Mouse (Mus musculus) CH12.LX (cell line): ENCODE measurements around the gene Cd164l2. TPM values are rescaled to one million over a fixed set of nuclear protein-coding genes. Genes with fewer than 3 reads are reported as not detected.

ENCODE experiments used
- DNase-seq: peaks from one replicate; pipeline ENCODE4 v3.0.0-alpha.2; 2013; ENCODE audit errors: extremely low read depth
- H3K27ac ChIP-seq: 2 replicates; pipeline ENCODE4 v1.5.1; 2012; ENCODE audit warnings: low read depth, mild to moderate bottlenecking, control low read depth, moderate library complexity; ENCODE audit not compliant: insufficient read depth
- H3K27me3 ChIP-seq: replicated peaks from 2 replicates; pipeline ENCODE3; 2012; ENCODE audit warnings: inconsistent platforms
- H3K36me3 ChIP-seq, 2 experiments: replicated peaks in 1 of 2; 2 replicates each; pipeline versions ENCODE3 to v1.6.1; 2012; ENCODE audit warnings: inconsistent platforms in 1 of 2, low read length in 1 of 2, mild to moderate bottlenecking in 1 of 2, mixed read lengths in 1 of 2, moderate library complexity in 1 of 2; ENCODE audit not compliant: control insufficient read depth in 1 of 2, insufficient read depth in 1 of 2
- H3K4me1 ChIP-seq, 2 experiments: 2 replicates each; pipeline ENCODE4 v1.6.1; 2012; ENCODE audit warnings: inconsistent platforms in 1 of 2, moderate library complexity in 1 of 2; ENCODE audit not compliant: insufficient read depth in 2 of 2, control insufficient read depth in 1 of 2
- H3K4me2 ChIP-seq: 2 replicates; pipeline ENCODE4 v1.6.1; 2012; ENCODE audit warnings: low read depth, mild to moderate bottlenecking, control low read depth; ENCODE audit not compliant: poor library complexity, insufficient read depth, severe bottlenecking
- H3K4me3 ChIP-seq, 3 experiments: fragments of 150-350 bp in 1 of 3; sonication (generic) in 1 of 3; replicated peaks in 1 of 3; 2 replicates each; pipeline versions ENCODE3 to v1.5.1; 2011 to 2012; ENCODE audit warnings: low read depth in 2 of 3, low read length in 2 of 3, mild to moderate bottlenecking in 2 of 3, moderate library complexity in 2 of 3, control low read depth in 1 of 3, improper control_type of control experiment in 1 of 3, inconsistent platforms in 1 of 3, mixed read lengths in 1 of 3; ENCODE audit not compliant: poor library complexity in 1 of 3
- H3K79me2 ChIP-seq: replicated peaks from 2 replicates; pipeline ENCODE4 v1.6.1; 2012; ENCODE audit warnings: mild to moderate bottlenecking, moderate library complexity; ENCODE audit not compliant: control insufficient read depth, poor library complexity, insufficient read depth, severe bottlenecking; ENCODE audit errors: extremely low read depth
- H3K9ac ChIP-seq: 2 replicates; pipeline ENCODE4 v1.6.1; 2012; ENCODE audit warnings: low read depth, mild to moderate bottlenecking, control low read depth, moderate library complexity; ENCODE audit not compliant: insufficient read depth
- H3K9me3 ChIP-seq: replicated peaks from 2 replicates; pipeline ENCODE3; 2012; ENCODE audit warnings: low read length, inconsistent platforms, mixed read lengths
- BHLHE40 ChIP-seq: IDR thresholded peaks from 2 replicates; pipeline ENCODE4 v1.6.1; 2011; ENCODE audit warnings: mild to moderate bottlenecking, low read depth, low read length, improper control_type of control experiment
- E2F4 ChIP-seq: IDR thresholded peaks from 2 replicates; pipeline ENCODE4 v1.6.1; 2011; ENCODE audit warnings: low read depth, low read length, improper control_type of control experiment; ENCODE audit not compliant: insufficient replicate concordance
- EP300 ChIP-seq: IDR thresholded peaks from 2 replicates; pipeline ENCODE4 v1.6.1; 2011; ENCODE audit warnings: low read length, improper control_type of control experiment
- ETS1 ChIP-seq: conservative IDR thresholded peaks from 2 replicates; pipeline ENCODE4 v1.6.1; 2012; ENCODE audit warnings: low read depth, mild to moderate bottlenecking, inconsistent platforms, low read length, improper control_type of control experiment, moderate library complexity
- GABPA ChIP-seq: IDR thresholded peaks from 2 replicates; pipeline ENCODE4 v1.6.1; 2012; ENCODE audit warnings: low read depth, low read length, improper control_type of control experiment, inconsistent platforms; ENCODE audit not compliant: insufficient replicate concordance
- HCFC1 ChIP-seq: IDR thresholded peaks from 2 replicates; pipeline ENCODE4 v1.6.1; 2012; ENCODE audit warnings: low read depth, mild to moderate bottlenecking, inconsistent platforms, low read length, improper control_type of control experiment
- JUN ChIP-seq: IDR thresholded peaks from 2 replicates; pipeline ENCODE4 v1.6.1; 2011; ENCODE audit warnings: low read depth, mild to moderate bottlenecking, low read length, improper control_type of control experiment, moderate library complexity; ENCODE audit not compliant: insufficient read depth
- KAT2A ChIP-seq: IDR thresholded peaks from 2 replicates; pipeline ENCODE4 v1.6.1; 2012; ENCODE audit warnings: low read length, improper control_type of control experiment, inconsistent platforms; ENCODE audit not compliant: insufficient replicate concordance
- MAZ ChIP-seq: IDR thresholded peaks from 2 replicates; pipeline ENCODE4 v1.6.1; 2012; ENCODE audit warnings: low read depth, mild to moderate bottlenecking, inconsistent platforms, low read length, improper control_type of control experiment, moderate library complexity
- MEF2A ChIP-seq: IDR thresholded peaks from 2 replicates; pipeline ENCODE4 v1.6.1; 2014; ENCODE audit warnings: low read depth, mild to moderate bottlenecking, inconsistent platforms, low read length, improper control_type of control experiment, borderline replicate concordance
- MYC ChIP-seq: IDR thresholded peaks from 2 replicates; pipeline ENCODE4 v1.6.1; 2011; ENCODE audit warnings: low read depth, mild to moderate bottlenecking, improper control_type of control experiment, low read length
- NELFE ChIP-seq: IDR thresholded peaks from 2 replicates; pipeline ENCODE4 v1.6.1; 2011; ENCODE audit warnings: low read depth, low read length, improper control_type of control experiment
- NRF1 ChIP-seq: IDR thresholded peaks from 2 replicates; pipeline ENCODE4 v1.6.1; 2014; ENCODE audit warnings: low read depth, mild to moderate bottlenecking, inconsistent platforms, low read length, improper control_type of control experiment, moderate library complexity
- PAX5 ChIP-seq: IDR thresholded peaks from 2 replicates; pipeline ENCODE4 v1.6.1; 2012; ENCODE audit warnings: low read length, inconsistent platforms, mixed read lengths
- RCOR1 ChIP-seq: conservative IDR thresholded peaks from 2 replicates; pipeline ENCODE4 v1.6.1; 2012; ENCODE audit warnings: low read depth, mild to moderate bottlenecking, inconsistent platforms, low read length, improper control_type of control experiment
- SMC3 ChIP-seq: IDR thresholded peaks from 2 replicates; pipeline ENCODE4 v1.6.1; 2011; ENCODE audit warnings: low read depth, low read length, improper control_type of control experiment
- TCF12 ChIP-seq: IDR thresholded peaks from 2 replicates; pipeline ENCODE4 v1.6.1; 2014; ENCODE audit warnings: low read depth, mild to moderate bottlenecking, inconsistent platforms, low read length, improper control_type of control experiment
- UBTF ChIP-seq: IDR thresholded peaks from 2 replicates; pipeline ENCODE4 v1.6.1; 2012; ENCODE audit warnings: low read depth, mild to moderate bottlenecking, inconsistent platforms, low read length, improper control_type of control experiment, moderate library complexity
- USF1 ChIP-seq: IDR thresholded peaks from 2 replicates; pipeline ENCODE4 v1.6.1; 2014; ENCODE audit warnings: low read depth, mild to moderate bottlenecking, inconsistent platforms, low read length, improper control_type of control experiment
- ZMIZ1 ChIP-seq: IDR thresholded peaks from 2 replicates; pipeline ENCODE4 v1.6.1; 2012; ENCODE audit warnings: low read depth, mild to moderate bottlenecking, inconsistent platforms, low read length, improper control_type of control experiment
- ZNF384 ChIP-seq: IDR thresholded peaks from 2 replicates; pipeline ENCODE4 v1.6.1; 2012; ENCODE audit warnings: low read depth, low read length, improper control_type of control experiment, inconsistent platforms
- dilution Hi-C: fragments of 300-500 bp; cut with MboI; formaldehyde crosslinking; loops from 2 replicates; pipeline ENCODE4 v1.14.3; 2020; ENCODE audit warnings: low sequenced_read_pairs; ENCODE audit not compliant: extremely low pct_unique_long_range_greater_than_20kb, extremely low pct_ligation_motif_present
- in situ Hi-C: fragments of 300-500 bp; cut with MboI; formaldehyde crosslinking; loops from 3 replicates; pipeline ENCODE4 v1.14.3; 2019; ENCODE audit warnings: low sequenced_read_pairs, low pct_ligation_motif_present, low pct_unique_long_range_greater_than_20kb, mixed read lengths
- polyA plus RNA-seq: library from polyadenylated mRNA; unstranded; fragments of >175 nt; gene quantifications from 2 replicates; pipeline ENCODE4 v1.2.1, GENCODE M21; 2012; ENCODE audit warnings: low read depth; ENCODE audit not compliant: insufficient read length
- total RNA-seq, 2 experiments: library from RNA; depleted of rRNA; stranded (reverse); fragments of 300-350 nt in 1 of 2; fragments of >200 nt in 1 of 2; gene quantifications; 2 replicates each; pipeline ENCODE4 v1.2.3; 2012 to 2014

Gene Cd164l2
- total and polyA plus RNA-seq, 3 experiments: not detected

DNA sequence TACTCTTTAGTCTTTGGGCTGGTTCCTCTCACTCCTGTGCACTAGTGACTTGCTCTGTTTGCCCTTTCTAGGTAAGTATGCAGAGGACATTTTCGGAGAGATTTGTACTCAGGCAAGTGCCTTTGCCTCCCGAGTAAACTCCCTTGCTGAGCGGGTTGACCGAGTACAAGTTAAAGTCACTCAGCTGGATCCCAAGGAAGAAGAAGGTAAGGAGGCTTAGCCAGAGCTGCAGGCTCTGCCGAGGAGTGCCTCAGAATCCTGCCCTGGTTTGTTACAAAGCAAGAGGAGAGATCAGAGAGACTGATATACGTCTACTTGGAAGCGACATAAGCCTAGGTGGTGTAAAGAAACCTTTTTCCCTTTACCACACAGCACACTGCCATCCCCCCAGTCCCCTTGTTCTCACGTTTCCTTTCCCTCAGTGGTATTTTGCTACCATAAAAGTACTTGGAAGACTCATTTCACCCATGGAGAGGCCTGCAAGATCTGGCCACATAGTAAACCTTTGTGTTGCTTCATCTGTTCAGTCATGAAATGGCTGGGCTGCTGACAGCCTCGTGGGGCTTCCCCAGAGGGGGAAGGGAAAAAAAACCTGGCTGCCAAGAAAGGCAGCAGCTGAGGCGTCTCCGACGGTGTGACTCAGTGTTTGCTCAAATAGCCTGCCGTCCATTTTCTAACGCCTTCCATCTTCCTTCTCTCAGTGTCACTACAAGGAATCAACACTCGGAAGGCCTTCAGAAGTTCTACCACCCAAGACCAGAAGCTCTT, 26.8 kb upstream of the Cd164l2 start (continued):
- TF ChIP-seq UBTF: no peak
- TF ChIP-seq BHLHE40: peak; percentile 83
- TF ChIP-seq KAT2A: 0 out of 2 replicates have a peak, but pooled peaks have one; percentile 47
- TF ChIP-seq MAZ: peak; percentile 64; the same call in 1 of the 2 replicates
- TF ChIP-seq SMC3: peak; percentile 34
- 0 out of 2 replicates have a peak, but pooled peaks have one; percentile 30 for TF ChIP-seq RCOR1
- TF ChIP-seq HCFC1: peak; percentile 44; the same call in 1 of the 2 replicates
- peak; percentile 78 for TF ChIP-seq TCF12
- TF ChIP-seq MYC: peak; percentile 91
- TF ChIP-seq MEF2A: peak; percentile 87

GRCm38 (mm10) chr4:133185893-133186292, 26.0 kb upstream of the Cd164l2 start:
- Histone ChIP-seq H3K9me3 (no peaks in the 10 kb centered on the region), H3K9ac (peak overlapping the region; percentile 61), H3K27ac (peak overlapping the region; percentile 92), H3K4me1 (peaks cover 10 to 58% of the 10 kb centered on the region in 2 experiments), H3K36me3 (peaks cover 35 to 66% of the 10 kb centered on the region in 2 experiments), H3K79me2 (peaks cover 40% of the 10 kb centered on the region), H3K27me3 (no peaks in the 10 kb centered on the region), H3K4me2 (peak overlapping the region; percentile 72), H3K4me3 (peak overlapping the region; percentile 23 to 51 (median 42))
- in situ Hi-C loops (no loop called here), dilution Hi-C loops (no loop called here)
- TF ChIP-seq UBTF (no peak), GABPA (no peak), E2F4 (no peak), ETS1 (no peak), PAX5 (no peak), ZMIZ1 (no peak), NELFE (no peak), EP300 (no peak), MAZ (no peak), RCOR1 (no peak), USF1 (no peak), ZNF384 (no peak), NRF1 (no peak), SMC3 (no peak), JUN (no peak), KAT2A (no peak), TCF12 (no peak)
- no peak for DNase-seq
